In the genomic region with DNA sequence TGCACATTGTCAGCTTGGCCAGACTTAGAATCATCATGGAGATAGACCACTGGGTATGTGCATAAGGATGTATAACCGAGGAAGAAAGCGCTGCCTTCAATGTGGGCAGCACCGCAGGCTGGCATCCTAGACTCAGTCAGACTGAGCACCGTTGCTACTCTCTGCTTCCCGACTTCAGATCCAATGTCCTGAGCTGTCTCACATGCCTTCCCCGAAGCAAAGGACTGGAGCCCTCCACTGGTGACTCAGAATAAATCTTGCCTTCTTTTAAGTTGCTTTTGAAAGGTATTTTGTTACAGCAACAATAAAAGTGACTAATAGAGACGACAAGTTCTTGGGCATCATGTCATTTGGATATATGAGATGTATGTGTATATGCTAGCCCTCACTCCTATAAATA, we compare ENCODE assay signal across 30 mouse cellular contexts. TPM values are rescaled to one million over a fixed set of nuclear protein-coding genes. Genes with fewer than 3 reads are reported as not detected.
DNase-seq lines count a peak whose midpoint lies in the region; ATAC-seq lines count a peak whose summit lies in the region.
"Had no signal": no experiment of that assay in that cellular context is flagged by ENCODE, and none has a peak within 500 bp of the region (broad histone marks: within the 10 kb centered on the region; RNA-seq: fewer than 3 reads in every experiment).

No protein-coding gene starts in this region.

- no peak overlapping the region for H3K4me3 ChIP-seq in kidney, embryonic 14.5 days (ENCODE audit: low read length)
- no peak overlapping the region for H3K4me3 ChIP-seq in liver, embryonic 11.5 days (ENCODE audit: low read depth, low read length)
- H3K4me3 ChIP-seq in liver, embryonic 12.5 days: no peak overlapping the region
- H3K4me3 ChIP-seq: forebrain, embryonic 10.5 days; heart, embryonic 10.5 days; hindbrain, embryonic 15.5 days; limb, embryonic 10.5 days; midbrain, embryonic 12.5 days; myocyte; neural tube, embryonic 13.5 days; stomach, embryonic 15.5 days had no signal

- DNase-seq in kidney, postnatal 10 days: no peak
- peak; percentile 2 for DNase-seq in liver, embryonic 11.5 days (ENCODE audit: low spot score)
- peak; percentile 60 for DNase-seq in NIH3T3 (ENCODE audit: low read depth)
- DNase-seq in brain, adult 2 months (ENCODE audit: low read depth, low spot score): peak; percentile 71
- no peak for DNase-seq in Muller cell, postnatal 12 days (ENCODE audit: inconsistent ontology term)
- DNase-seq: adrenal gland, postnatal 36 days; cerebellum, adult 18-20 months; cerebellum, postnatal 14 days; gastrocnemius, postnatal 10 days; heart, postnatal 4 days; kidney, postnatal 4 days; layer of hippocampus, adult 9-11 months; liver; liver, postnatal 0 days; retina, postnatal 1 day; right cerebral cortex, postnatal 4 days; thymus, postnatal 25 days had no signal

- 0 out of 2 replicates have a peak, but pooled peaks cover 6% of the 10 kb centered on the region for H3K4me1 ChIP-seq in kidney, embryonic 14.5 days (ENCODE audit: control insufficient read depth, insufficient read depth, low read length)
- H3K4me1 ChIP-seq in liver, embryonic 11.5 days (replicated peaks; ENCODE audit: control insufficient read depth, insufficient read depth, low read length): no peaks in the 10 kb centered on the region
- no peaks in the 10 kb centered on the region for H3K4me1 ChIP-seq in liver, embryonic 12.5 days
- H3K4me1 ChIP-seq: forebrain, embryonic 10.5 days; heart, embryonic 10.5 days; limb, embryonic 10.5 days; midbrain, embryonic 12.5 days; stomach, embryonic 15.5 days had no signal

- WGBS in kidney, embryonic 14.5 days: 30% methylated on average over 7 of the region's 7 CpGs
- 77% methylated on average over 7 of the region's 7 CpGs for WGBS in liver, embryonic 11.5 days
- 67% methylated on average over 7 of the region's 7 CpGs for WGBS in liver, embryonic 12.5 days (ENCODE audit: insufficient replicate concordance)

- no peaks in the 10 kb centered on the region for H3K27me3 ChIP-seq in kidney, embryonic 14.5 days (ENCODE audit: control insufficient read depth, insufficient read depth, low read length)
- H3K27me3 ChIP-seq in liver, embryonic 11.5 days (replicated peaks; ENCODE audit: control insufficient read depth, insufficient read depth, low read length): no peaks in the 10 kb centered on the region
- no peaks in the 10 kb centered on the region for H3K27me3 ChIP-seq in liver, embryonic 12.5 days (replicated peaks)
- H3K27me3 ChIP-seq: hindbrain, embryonic 15.5 days; midbrain, embryonic 12.5 days; neural tube, embryonic 13.5 days; stomach, embryonic 15.5 days had no signal

- H3K9me3 ChIP-seq in kidney, embryonic 14.5 days (ENCODE audit: control insufficient read depth, low read length): no peaks in the 10 kb centered on the region
- no peaks in the 10 kb centered on the region for H3K9me3 ChIP-seq in liver, embryonic 11.5 days (ENCODE audit: control insufficient read depth, low read length)
- no peaks in the 10 kb centered on the region for H3K9me3 ChIP-seq in liver, embryonic 12.5 days (replicated peaks)
- H3K9me3 ChIP-seq: forebrain, embryonic 10.5 days; heart, embryonic 10.5 days; hindbrain, embryonic 15.5 days; limb, embryonic 10.5 days; midbrain, embryonic 12.5 days; neural tube, embryonic 13.5 days; stomach, embryonic 15.5 days had no signal

- no peak overlapping the region for H3K4me2 ChIP-seq in kidney, embryonic 14.5 days (replicated peaks; ENCODE audit: low read depth, low read length)
- H3K4me2 ChIP-seq in liver, embryonic 11.5 days: no peak overlapping the region
- no peak overlapping the region for H3K4me2 ChIP-seq in liver, embryonic 12.5 days
- H3K4me2 ChIP-seq: hindbrain, embryonic 15.5 days; midbrain, embryonic 12.5 days; neural tube, embryonic 13.5 days; stomach, embryonic 15.5 days had no signal

- no peaks in the 10 kb centered on the region for H3K36me3 ChIP-seq in kidney, embryonic 14.5 days (ENCODE audit: control insufficient read depth, insufficient read depth, low read length)
- no peaks in the 10 kb centered on the region for H3K36me3 ChIP-seq in liver, embryonic 11.5 days (ENCODE audit: control insufficient read depth, insufficient read depth, low read length)
- no peaks in the 10 kb centered on the region for H3K36me3 ChIP-seq in liver, embryonic 12.5 days
- H3K36me3 ChIP-seq: forebrain, embryonic 10.5 days; heart, embryonic 10.5 days; hindbrain, embryonic 15.5 days; limb, embryonic 10.5 days; midbrain, embryonic 12.5 days; neural tube, embryonic 13.5 days; stomach, embryonic 15.5 days had no signal

- peak; percentile 81 for ATAC-seq in kidney, embryonic 14.5 days (ENCODE audit: low FRiP score, low TSS enrichment)
- no peak for ATAC-seq in liver, embryonic 11.5 days (replicated peaks; ENCODE audit: low FRiP score)
- ATAC-seq in liver, embryonic 12.5 days: no peak
- ATAC-seq: intestine, postnatal 0 days; liver, postnatal 0 days; lung, postnatal 0 days had no signal

- H3K9ac ChIP-seq in kidney, embryonic 14.5 days (ENCODE audit: low read depth, low read length): no peak overlapping the region
- H3K9ac ChIP-seq in liver, embryonic 11.5 days (ENCODE audit: low read depth, low read length): no peak overlapping the region
- no peak overlapping the region for H3K9ac ChIP-seq in liver, embryonic 12.5 days
- H3K9ac ChIP-seq: hindbrain, embryonic 15.5 days; liver, postnatal 0 days; midbrain, embryonic 12.5 days; neural tube, embryonic 13.5 days; stomach, embryonic 15.5 days had no signal

- no peak overlapping the region for H3K27ac ChIP-seq in kidney, embryonic 14.5 days (ENCODE audit: low read depth, low read length)
- no peak overlapping the region for H3K27ac ChIP-seq in liver, embryonic 11.5 days (ENCODE audit: low read depth, low read length)
- no peak overlapping the region for H3K27ac ChIP-seq in liver, embryonic 12.5 days
- H3K27ac ChIP-seq: forebrain, embryonic 10.5 days; heart, embryonic 10.5 days; hindbrain, embryonic 15.5 days; limb, embryonic 10.5 days; macrophage; midbrain, embryonic 12.5 days; neural tube, embryonic 13.5 days; stomach, embryonic 15.5 days had no signal

RNA-seq across cellular contexts. Expression of a gene that starts 55.9 kb away (rescaled TPM):
- polyA plus RNA-seq in kidney, embryonic 14.5 days (2014; fragmentation: Nextera tagmentation; extraction: Ambion mirVana): 34.8 and 48.9 TPM in 2 replicates
- 13.4 and 16.1 TPM in 2 replicates for polyA plus RNA-seq in liver, embryonic 11.5 days (2014; fragmentation: Nextera tagmentation; extraction: Ambion mirVana)
- 9.2 and 10.0 TPM in 2 replicates for polyA plus RNA-seq in liver, embryonic 12.5 days (2016; fragmentation: Nextera tagmentation; extraction: Ambion mirVana)
- polyA plus RNA-seq: macrophage had no signal

Comparison
In these comparisons a context has a peak if more than half of its experiments do, and no peak if none do; other contexts are left out.
1. DNase-seq: peak in liver, embryonic 11.5 days (single experiment), NIH3T3 (single experiment) and brain, adult 2 months (single experiment); none in kidney, postnatal 10 days (single experiment) and Muller cell, postnatal 12 days (single experiment).